Mouse (Mus musculus): ENCODE results near the gene Saa1. TPM values are rescaled to one million over a fixed set of nuclear protein-coding genes. Genes with fewer than 3 reads are reported as not detected.
"Not testable (repeated sequence)": the region's sequence is repeated elsewhere in the genome, so short reads cannot be mapped to it uniquely, and the experiment has no call there.

Saa1 gene
- polyA plus RNA-seq, 1 experiment from 2014 or later: not detected

DNA sequence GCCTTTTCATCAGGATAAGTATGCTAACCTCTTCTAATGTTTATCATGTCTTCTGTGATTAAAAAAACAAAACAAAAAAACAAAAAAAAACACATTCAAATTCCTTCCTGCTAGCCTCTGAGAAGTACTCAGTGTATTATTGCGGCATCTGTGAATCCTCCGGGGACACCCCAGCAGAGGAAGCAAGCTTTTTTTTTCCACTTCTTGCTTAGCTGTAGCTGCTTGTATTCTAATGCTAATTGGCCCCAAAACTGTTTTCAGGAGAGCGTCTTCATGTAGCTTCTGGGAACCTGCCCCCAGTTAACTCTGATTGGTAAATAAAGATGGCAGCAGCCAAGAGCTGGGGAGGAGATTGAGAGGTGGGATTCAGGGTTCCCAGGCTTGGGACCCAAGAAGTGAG is 5.7 kb upstream of the Saa1 start:
- Histone ChIP-seq H3K4me3 (replicated peaks; ENCODE audit: low read length) (no peak overlapping the region), H3K4me1 (replicated peaks; ENCODE audit: control insufficient read depth, insufficient read depth, low read length) (no peaks in the 10 kb centered on the region), H3K36me3 (replicated peaks; ENCODE audit: control insufficient read depth, insufficient read depth) (no peaks in the 10 kb centered on the region), H3K27me3 (ENCODE audit: control insufficient read depth, insufficient read depth, low read length) (no peaks in the 10 kb centered on the region), H3K27ac (no peak overlapping the region), H3K4me2 (replicated peaks) (no peak overlapping the region), H3K9ac (no peak overlapping the region), H3K9me3 (ENCODE audit: control insufficient read depth, low read length) (no peaks in the 10 kb centered on the region)
- WGBS: 21% methylated on average over 3 of the region's 3 CpGs
- no peak for ATAC-seq (ENCODE audit: low FRiP score)
- DNase-seq (ENCODE audit: low spot score): no peak

DNA sequence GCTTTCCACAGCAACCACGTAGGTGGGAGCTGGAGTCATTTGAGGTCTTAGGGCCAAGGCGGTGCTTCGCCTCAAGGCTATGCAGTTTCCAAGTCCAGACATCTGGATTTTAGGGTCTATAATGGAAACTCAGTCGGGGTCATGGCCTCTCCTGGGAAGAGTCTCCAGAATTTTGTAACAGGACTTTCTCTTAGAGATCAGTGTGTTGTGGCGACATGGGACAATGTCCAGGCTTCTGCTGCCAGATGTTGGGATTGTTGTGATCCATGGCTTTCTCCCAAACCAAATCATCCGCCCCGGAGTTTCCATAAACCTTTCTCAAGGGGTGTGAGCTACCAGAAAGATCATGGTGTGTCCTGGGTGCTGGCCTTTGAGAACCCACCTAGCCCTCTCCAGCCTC is 3.6 kb upstream of the Saa1 start:
- Histone ChIP-seq H3K9ac (no peak overlapping the region), H3K4me3 (replicated peaks; ENCODE audit: low read length) (no peak overlapping the region), H3K4me1 (replicated peaks; ENCODE audit: control insufficient read depth, insufficient read depth, low read length) (no peaks in the 10 kb centered on the region), H3K4me2 (replicated peaks) (no peak overlapping the region), H3K36me3 (replicated peaks; ENCODE audit: control insufficient read depth, insufficient read depth) (no peaks in the 10 kb centered on the region), H3K9me3 (ENCODE audit: control insufficient read depth, low read length) (no peaks in the 10 kb centered on the region), H3K27ac (no peak overlapping the region), H3K27me3 (ENCODE audit: control insufficient read depth, insufficient read depth, low read length) (no peaks in the 10 kb centered on the region)
- 93% methylated on average over 7 of the region's 7 CpGs for WGBS
- ATAC-seq (ENCODE audit: low FRiP score) (no peak), DNase-seq (ENCODE audit: low spot score) (no peak)

GRCm38 (mm10) chr7:46745816-46746215 is 3.0 kb upstream of the Saa1 start:
- no peak overlapping the region for H3K4me3 ChIP-seq (replicated peaks; ENCODE audit: low read length)
- H3K4me1 ChIP-seq (replicated peaks; ENCODE audit: control insufficient read depth, insufficient read depth, low read length): no peaks in the 10 kb centered on the region
- no peak overlapping the region for H3K27ac ChIP-seq
- H3K36me3 ChIP-seq (replicated peaks; ENCODE audit: control insufficient read depth, insufficient read depth): no peaks in the 10 kb centered on the region
- H3K9me3 ChIP-seq (ENCODE audit: control insufficient read depth, low read length): no peaks in the 10 kb centered on the region
- ATAC-seq (ENCODE audit: low FRiP score): no peak
- WGBS: 92% methylated on average over 3 of the region's 3 CpGs
- no peaks in the 10 kb centered on the region for H3K27me3 ChIP-seq (ENCODE audit: control insufficient read depth, insufficient read depth, low read length)
- no peak overlapping the region for H3K9ac ChIP-seq
- no peak overlapping the region for H3K4me2 ChIP-seq (replicated peaks)
- DNase-seq (ENCODE audit: low spot score): no peak

DNA sequence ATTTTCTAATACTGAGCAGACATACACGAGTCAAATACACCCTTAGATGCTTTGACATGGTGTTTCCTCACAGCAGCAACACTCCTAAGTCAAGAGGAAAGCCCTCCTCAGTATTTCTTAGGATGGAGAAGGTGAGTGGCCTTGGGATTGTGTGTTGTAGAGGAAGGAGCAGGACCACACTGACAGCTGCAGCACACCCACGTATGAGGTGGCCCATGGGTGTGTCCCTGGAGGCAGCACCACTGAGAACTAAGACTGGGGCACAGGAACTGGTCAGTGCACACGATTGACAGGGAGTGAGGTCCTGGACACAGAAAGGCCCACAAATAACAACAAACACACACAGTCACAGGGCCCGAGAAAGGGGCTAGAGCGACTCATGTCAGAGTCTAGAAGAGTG is 2.7 kb downstream of the Saa1 start:
- not testable (repeated sequence) for H3K4me3 ChIP-seq (replicated peaks; ENCODE audit: low read length); H3K4me1 ChIP-seq (replicated peaks; ENCODE audit: control insufficient read depth, insufficient read depth, low read length); H3K36me3 ChIP-seq (replicated peaks; ENCODE audit: control insufficient read depth, insufficient read depth); H3K9ac ChIP-seq; H3K27ac ChIP-seq; H3K9me3 ChIP-seq (ENCODE audit: control insufficient read depth, low read length); H3K4me2 ChIP-seq (replicated peaks); ATAC-seq (ENCODE audit: low FRiP score); H3K27me3 ChIP-seq (ENCODE audit: control insufficient read depth, insufficient read depth, low read length); DNase-seq (ENCODE audit: low spot score)
- WGBS: 79% methylated on average over 5 of the region's 5 CpGs

DNA sequence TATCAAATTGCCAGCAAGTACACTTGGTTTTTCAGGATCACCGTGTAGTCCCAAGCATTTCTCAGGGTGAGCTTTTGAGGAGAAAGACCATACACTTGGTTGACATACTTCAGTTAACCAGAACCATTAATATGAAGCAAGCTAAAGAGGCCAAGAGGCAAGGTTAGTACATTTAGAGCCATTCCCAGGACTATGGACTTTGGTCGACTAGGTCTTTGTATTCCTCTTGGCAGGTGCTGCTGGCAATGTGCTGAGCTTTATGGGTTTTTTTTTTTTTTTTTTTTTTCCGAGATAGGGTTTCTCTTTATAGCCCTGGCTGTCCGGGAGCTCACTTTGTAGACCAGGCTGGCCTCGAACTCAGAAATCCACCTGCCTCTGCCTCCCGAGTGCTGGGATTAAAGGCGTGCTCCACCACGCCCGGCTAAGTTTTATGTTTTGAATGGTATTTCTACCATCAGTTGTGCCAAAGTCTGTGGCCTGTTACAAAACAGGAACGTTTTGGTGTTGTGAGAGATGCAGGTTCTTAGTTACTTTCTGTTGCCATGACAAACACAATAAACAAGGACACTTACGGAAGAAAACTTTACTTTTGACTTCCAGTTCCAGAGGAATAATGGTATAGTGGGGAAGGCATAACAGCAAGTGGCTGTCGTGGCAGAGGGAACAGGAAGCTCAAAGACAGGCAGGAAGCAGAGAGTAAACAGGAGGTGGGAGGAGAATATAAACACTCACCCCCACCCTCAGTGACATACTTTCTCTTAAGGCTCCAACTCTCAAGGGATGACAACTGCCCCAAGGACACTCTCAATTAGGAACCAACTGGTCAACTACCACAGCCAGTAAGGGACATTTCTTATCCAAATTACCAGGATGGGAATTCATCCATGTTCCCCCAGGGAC is 4.0 kb downstream of the Saa1 start:
- 88% methylated on average over 12 of the region's 12 CpGs for WGBS

DNA sequence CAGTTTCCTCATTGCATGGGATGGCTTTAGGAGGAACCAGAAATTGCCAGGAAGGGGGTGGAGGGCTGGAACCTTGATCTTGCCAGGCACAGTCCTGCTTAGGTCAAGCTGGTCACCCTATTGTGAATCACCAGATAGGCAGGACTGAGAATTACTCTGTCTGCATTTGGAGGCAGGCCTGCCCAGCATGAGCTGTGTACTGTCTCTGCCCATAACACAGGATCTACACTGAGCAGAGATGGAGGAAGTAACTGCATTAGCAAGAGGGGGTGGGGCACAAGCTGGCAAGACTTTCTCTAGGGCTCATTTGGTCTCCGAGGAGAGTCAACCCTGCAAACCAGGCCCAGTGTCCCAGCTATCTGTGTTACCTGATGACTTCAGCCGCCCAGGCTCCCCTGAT is 7.8 kb downstream of the Saa1 start:
- H3K9me3 ChIP-seq (ENCODE audit: control insufficient read depth, low read length): no peaks in the 10 kb centered on the region
- no peak overlapping the region for H3K4me2 ChIP-seq (replicated peaks)
- no peak overlapping the region for H3K9ac ChIP-seq
- no peak for ATAC-seq (ENCODE audit: low FRiP score)
- H3K4me3 ChIP-seq (replicated peaks; ENCODE audit: low read length): no peak overlapping the region
- H3K4me1 ChIP-seq (replicated peaks; ENCODE audit: control insufficient read depth, insufficient read depth, low read length): no peaks in the 10 kb centered on the region
- no peak for DNase-seq (ENCODE audit: low spot score)
- WGBS: 74% methylated on average over 2 of the region's 2 CpGs
- H3K27ac ChIP-seq: no peak overlapping the region
- no peaks in the 10 kb centered on the region for H3K27me3 ChIP-seq (ENCODE audit: control insufficient read depth, insufficient read depth, low read length)
- no peaks in the 10 kb centered on the region for H3K36me3 ChIP-seq (replicated peaks; ENCODE audit: control insufficient read depth, insufficient read depth)

More for the DNA sequence above, 4.0 kb downstream of the Saa1 start:
- Histone ChIP-seq H3K4me3 (replicated peaks; ENCODE audit: low read length) (no peak overlapping the region), H3K4me1 (replicated peaks; ENCODE audit: control insufficient read depth, insufficient read depth, low read length) (no peaks in the 10 kb centered on the region), H3K9me3 (ENCODE audit: control insufficient read depth, low read length) (no peaks in the 10 kb centered on the region), H3K9ac (no peak overlapping the region), H3K27ac (no peak overlapping the region), H3K27me3 (ENCODE audit: control insufficient read depth, insufficient read depth, low read length) (no peaks in the 10 kb centered on the region), H3K36me3 (replicated peaks; ENCODE audit: control insufficient read depth, insufficient read depth) (no peaks in the 10 kb centered on the region), H3K4me2 (replicated peaks) (no peak overlapping the region)
- DNase-seq (ENCODE audit: low spot score) (no peak), ATAC-seq (ENCODE audit: low FRiP score) (no peak)

DNA sequence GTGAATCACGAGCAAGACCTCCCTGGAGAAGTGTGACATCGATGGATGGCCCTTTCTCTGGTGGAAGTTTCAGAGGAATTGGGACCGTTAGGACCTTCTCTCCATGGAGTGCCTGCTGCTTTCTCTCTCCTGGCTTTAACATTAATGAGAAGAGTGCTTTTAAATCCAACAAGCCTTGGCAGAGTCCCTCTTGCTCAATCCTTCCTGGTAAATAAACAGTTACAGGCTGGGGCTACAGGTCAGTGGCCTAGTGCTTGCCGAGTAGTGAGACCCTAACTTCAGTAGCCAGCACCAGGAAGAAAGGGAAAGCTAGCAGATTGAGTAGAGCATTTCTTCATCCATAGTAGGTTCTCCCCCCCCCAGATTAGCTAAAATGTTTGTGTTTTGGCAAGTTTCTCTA is 10.3 kb downstream of the Saa1 start, which contains the start of gene Saa4:
Gene Saa4, minus strand, starts transcription at position 146 of the 400 bp plus-strand sequence.
- 84% methylated on average over 4 of the region's 4 CpGs for WGBS
- Histone ChIP-seq H3K27me3 (ENCODE audit: control insufficient read depth, insufficient read depth, low read length) (no peaks in the 10 kb centered on the region), H3K4me2 (replicated peaks) (no peak within 1 kb of the TSS), H3K27ac (no peak within 1 kb of the TSS), H3K4me1 (replicated peaks; ENCODE audit: control insufficient read depth, insufficient read depth, low read length) (no peaks in the 10 kb centered on the region), H3K9ac (no peak within 1 kb of the TSS), H3K36me3 (replicated peaks; ENCODE audit: control insufficient read depth, insufficient read depth) (no peaks in the 10 kb centered on the region), H3K9me3 (ENCODE audit: control insufficient read depth, low read length) (no peaks in the 10 kb centered on the region), H3K4me3 (replicated peaks; ENCODE audit: low read length) (no peak within 1 kb of the TSS)
- ATAC-seq (ENCODE audit: low FRiP score): no peak
- no peak for DNase-seq (ENCODE audit: low spot score)

DNA sequence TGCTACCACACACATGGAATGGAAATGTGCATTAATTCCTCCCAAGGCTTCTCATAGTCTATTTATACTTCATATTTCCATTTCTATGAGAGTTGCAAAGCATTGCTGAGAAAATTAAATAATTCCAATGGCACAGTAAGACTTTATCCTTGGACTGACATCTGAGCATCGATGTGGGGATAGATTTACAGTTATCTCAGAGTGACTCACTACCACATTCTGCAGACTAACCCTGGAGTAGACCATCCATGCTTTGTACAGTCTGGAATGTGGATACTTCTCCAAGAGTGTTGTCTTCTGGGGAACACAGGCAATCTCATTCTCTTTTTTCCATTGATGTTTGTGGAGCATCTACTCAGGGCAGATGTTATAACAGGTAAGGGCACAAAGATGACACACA is 15.2 kb downstream of the Saa1 start:
- Histone ChIP-seq H3K9me3 (ENCODE audit: control insufficient read depth, low read length) (no peaks in the 10 kb centered on the region), H3K36me3 (replicated peaks; ENCODE audit: control insufficient read depth, insufficient read depth) (no peaks in the 10 kb centered on the region), H3K27ac (no peak overlapping the region), H3K4me1 (replicated peaks; ENCODE audit: control insufficient read depth, insufficient read depth, low read length) (no peaks in the 10 kb centered on the region), H3K4me2 (replicated peaks) (no peak overlapping the region), H3K4me3 (replicated peaks; ENCODE audit: low read length) (no peak overlapping the region), H3K9ac (no peak overlapping the region), H3K27me3 (ENCODE audit: control insufficient read depth, insufficient read depth, low read length) (no peaks in the 10 kb centered on the region)
- no peak for ATAC-seq (ENCODE audit: low FRiP score)
- WGBS: 90% methylated on average over 1 of the region's 1 CpGs
- DNase-seq (ENCODE audit: low spot score): no peak

DNA sequence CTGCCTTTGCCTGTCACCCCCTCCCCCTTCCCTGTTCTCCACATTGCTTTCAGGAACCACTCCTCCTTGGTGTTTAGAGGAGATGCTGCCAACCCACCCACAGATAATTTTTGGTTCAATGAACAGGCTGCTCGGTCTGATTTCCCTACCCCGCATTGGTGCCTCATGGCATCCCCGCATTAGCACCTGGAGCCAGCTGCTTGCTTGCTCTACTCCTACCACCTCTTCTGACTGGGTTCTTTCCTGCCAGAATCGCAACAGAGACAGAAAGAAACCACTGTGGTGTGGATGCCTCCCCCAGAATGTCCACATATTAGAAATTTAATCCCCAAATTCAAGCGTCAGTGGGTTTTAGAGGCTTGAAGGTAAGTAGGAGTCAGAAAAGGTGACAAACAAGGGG is 18.4 kb downstream of the Saa1 start:
- 71% methylated on average over 5 of the region's 5 CpGs for WGBS
- DNase-seq (ENCODE audit: low spot score) (no peak), ATAC-seq (ENCODE audit: low FRiP score) (no peak)
- Histone ChIP-seq H3K4me3 (replicated peaks; ENCODE audit: low read length) (no peak overlapping the region), H3K36me3 (replicated peaks; ENCODE audit: control insufficient read depth, insufficient read depth) (no peaks in the 10 kb centered on the region), H3K4me1 (replicated peaks; ENCODE audit: control insufficient read depth, insufficient read depth, low read length) (no peaks in the 10 kb centered on the region), H3K9me3 (ENCODE audit: control insufficient read depth, low read length) (no peaks in the 10 kb centered on the region), H3K27me3 (ENCODE audit: control insufficient read depth, insufficient read depth, low read length) (no peaks in the 10 kb centered on the region), H3K9ac (no peak overlapping the region), H3K4me2 (replicated peaks) (no peak overlapping the region), H3K27ac (no peak overlapping the region)
